Mouse (Mus musculus) adipocyte (in vitro differentiated cells): Measurements from ENCODE around the gene Mettl1.

ENCODE experiments used
- DNase-seq: peaks from one replicate; pipeline ENCODE4 v3.0.0-alpha.2; 2016; ENCODE audit warnings: low spot score

Mettl1 gene

GRCm38 (mm10) chr10:127083915-127084306, 42.7 kb downstream of the Mettl1 start:
- no peak for DNase-seq

DNA sequence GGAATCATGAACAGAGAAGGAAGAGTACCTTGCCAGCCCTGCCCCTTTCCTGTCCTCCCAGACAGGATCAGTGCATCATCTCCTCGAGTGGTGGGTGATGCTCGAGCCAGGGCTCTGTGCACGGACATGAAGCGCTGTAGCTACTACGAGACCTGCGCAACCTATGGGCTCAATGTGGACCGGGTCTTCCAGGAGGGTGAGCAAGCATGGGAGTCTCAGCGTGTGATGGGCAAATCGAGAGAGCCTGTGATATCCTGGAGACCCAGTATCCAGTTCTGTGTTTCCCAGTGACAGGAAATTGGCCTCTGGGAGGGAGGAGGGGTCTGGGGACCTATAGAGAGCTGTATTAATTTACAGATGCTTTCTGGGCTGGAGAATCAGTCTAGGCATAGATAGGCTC, 43.8 kb downstream of the Mettl1 start:
- DNase-seq = no peak

GRCm38 (mm10) chr10:127085633-127086032, 44.4 kb downstream of the Mettl1 start:
- DNase-seq = no peak

DNA sequence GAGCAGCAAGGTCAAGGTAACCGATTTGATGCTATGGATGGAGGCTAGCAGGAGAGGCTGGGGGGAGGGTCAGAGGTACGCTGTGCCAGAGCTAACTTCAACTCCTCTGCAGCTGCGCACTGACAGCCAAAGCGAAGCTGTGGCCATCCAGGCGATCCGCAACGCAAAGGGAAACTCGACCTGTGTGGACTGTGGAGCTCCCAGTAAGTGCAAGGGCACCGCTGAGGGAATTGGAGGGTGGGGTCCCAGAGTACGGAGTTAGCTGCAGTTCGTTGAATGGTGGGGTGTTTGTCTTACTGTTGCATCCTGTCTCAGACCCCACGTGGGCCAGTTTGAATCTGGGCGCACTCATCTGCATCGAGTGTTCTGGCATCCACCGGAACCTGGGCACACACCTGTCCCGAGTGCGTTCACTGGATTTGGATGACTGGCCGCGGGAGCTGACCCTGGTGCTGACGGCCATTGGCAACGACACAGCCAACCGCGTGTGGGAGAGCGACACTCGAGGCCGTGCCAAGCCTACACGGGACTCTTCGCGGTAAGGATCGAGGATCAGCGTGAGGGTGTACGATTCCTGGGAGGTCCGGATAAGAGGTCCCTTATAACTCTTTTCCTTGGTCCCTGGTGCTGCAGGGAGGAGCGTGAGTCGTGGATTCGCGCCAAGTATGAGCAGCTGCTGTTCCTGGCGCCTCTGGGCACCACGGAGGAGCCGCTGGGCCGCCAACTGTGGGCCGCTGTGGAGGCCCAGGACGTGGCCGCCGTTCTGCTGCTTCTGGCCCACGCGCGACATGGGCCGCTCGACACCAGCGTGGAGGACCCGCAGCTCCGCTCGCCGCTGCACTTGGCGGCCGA, 49.6 kb downstream of the Mettl1 start:
- no peak for DNase-seq

DNA sequence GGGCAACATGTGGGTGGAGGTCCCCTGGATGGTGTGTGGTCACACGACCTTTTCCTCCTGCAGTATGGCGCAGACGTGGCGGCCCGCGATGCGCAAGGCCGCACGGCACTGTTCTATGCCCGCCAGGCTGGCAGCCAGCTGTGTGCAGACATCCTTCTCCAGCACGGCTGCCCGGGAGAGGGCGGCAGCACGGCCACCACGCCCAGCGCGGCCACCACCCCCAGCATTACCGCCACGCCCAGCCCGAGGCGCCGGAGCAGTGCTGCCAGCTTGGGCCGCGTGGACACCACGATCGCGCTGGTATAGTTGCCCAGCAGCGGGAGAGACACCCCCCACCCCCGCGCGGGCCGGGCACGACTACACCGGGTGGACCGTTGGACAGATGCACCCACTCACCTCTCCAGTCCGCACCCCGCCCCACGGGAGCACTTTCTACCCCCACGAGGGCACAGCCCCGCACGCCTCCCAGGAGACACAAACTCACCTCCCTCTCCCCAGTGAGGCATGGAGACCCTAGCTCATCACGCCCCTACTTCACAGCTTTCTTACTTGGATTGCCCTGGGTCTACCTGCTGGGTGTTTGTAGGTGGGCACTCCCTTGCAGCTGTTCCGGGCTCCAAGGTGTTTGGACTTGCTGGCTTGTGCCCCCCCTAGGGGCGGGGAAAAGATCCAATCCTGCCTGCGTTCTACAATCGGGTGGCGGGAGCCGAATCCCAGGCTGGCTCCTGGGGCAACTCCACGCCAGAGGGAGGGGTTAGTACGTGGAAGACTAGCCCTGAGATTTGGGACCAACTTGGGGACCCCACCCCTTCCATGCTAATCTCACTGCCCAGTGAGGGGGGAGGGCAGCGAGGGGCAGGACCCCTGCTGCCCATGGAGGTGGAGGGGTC, 50.5 kb downstream of the Mettl1 start:
- DNase-seq = no peak

DNA sequence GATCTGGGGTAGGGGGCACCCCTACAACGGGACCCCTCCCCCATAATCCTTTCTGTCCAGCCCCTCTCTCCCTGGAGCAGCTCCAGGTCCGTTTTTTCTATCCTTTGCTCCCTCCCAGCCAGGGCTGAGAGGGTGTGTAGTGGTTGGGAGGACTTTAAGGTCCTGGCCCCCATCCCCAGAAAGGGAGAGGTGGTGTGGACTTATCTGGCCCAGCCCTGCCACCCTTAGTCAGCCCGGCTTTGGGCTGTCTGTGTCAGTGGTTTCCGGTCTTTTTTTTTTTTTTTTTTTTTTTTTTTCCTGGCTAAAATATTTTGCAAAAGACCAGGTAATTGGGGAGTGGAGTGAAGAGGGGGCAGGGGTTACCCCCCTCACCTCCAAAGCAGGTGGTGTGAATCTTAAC, 51.5 kb downstream of the Mettl1 start:
- no peak for DNase-seq

DNA sequence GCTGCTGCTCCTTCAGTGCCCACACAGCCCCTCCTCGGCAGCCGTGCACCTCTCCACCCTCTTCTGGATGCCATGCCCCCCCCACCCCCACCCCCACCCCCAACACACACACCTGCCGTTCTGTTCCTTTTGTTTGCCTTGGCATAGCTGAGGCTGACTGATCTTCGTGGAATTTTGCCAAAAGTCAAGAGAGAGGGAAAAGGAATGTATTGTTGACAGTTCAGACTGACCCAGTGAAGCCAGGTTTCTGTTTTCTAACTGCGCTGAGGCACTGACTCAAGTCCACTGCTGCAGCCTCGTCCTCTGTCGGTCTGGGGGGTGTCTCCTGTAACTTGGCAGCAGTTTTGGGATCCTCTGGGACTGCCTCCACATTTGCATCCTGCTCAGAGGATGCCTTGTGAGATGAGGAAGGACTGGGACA, 53.2 kb downstream of the Mettl1 start:
- DNase-seq = no peak
